Mouse (Mus musculus): ENCODE results near the gene Adh1.

The Adh1 gene

DNA sequence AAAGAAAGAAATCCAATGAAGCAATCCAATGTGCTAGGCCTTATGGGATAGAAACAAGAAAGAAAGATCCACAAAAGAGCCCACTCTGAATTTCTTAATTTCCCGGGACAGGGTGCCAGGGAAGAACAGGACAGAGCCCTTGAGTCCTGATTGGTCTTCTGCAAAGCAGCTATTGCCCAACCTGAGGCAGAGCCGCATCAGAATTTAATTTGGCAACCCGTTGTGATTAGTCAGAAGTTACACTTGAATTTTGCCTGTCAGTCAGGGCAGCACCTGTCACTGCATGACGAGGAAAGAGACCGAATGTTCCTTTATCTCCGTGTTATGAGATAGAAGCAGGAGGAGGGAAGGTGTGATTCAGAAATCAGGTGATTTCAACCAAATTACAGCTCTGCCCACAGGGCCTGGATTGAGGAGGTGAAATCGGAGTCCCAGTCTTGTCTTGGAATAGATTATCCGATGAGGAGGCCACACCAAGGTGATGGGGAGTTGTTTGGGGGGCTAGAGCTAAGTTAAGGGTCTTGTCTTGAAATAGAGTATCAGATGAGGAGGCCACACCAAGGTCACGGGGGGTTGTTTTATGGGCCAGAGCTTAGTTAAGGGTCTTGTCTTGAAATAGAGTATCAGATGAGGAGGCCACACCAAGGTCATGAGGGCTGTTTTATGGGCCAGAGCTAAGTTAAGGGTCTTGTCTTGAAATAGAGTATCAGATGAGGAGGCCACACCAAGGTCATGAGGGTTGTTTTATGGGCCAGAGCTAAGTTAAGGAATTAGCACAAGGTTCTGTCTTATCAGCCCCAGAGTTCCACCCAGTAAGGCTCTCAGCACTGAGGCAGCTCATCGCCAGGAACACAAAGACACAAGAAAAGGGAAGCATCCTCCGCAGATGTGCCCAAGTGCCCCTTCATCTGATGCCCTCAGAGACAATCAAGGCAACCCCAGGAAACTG lies at the start of gene Adh1:
TSS of gene Adh1 (plus strand) at position 271 of the 949 bp plus-strand sequence.
- DNase-seq (ENCODE audit: low spot score in 2 of 2): no peak

GRCm38 (mm10) chr3:138212431-138212951 lies 48.3 kb upstream of the Adh1 start:
- no peak for DNase-seq (ENCODE audit: low spot score in 2 of 2)

- DNase-seq (ENCODE audit: low spot score in 2 of 2): no peak
Observed at GRCm38 (mm10) chr3:138215395-138215989, 45.3 kb upstream of the Adh1 start.

GRCm38 (mm10) chr3:138216091-138216490 lies 44.7 kb upstream of the Adh1 start:
- no peak for DNase-seq (ENCODE audit: low spot score in 2 of 2)

GRCm38 (mm10) chr3:138217631-138218264 lies 43.0 kb upstream of the Adh1 start, which contains the start of gene Adh7:
Adh7 (plus strand) TSS chr3:138217760.
- no peak for DNase-seq (ENCODE audit: low spot score in 2 of 2)

DNA sequence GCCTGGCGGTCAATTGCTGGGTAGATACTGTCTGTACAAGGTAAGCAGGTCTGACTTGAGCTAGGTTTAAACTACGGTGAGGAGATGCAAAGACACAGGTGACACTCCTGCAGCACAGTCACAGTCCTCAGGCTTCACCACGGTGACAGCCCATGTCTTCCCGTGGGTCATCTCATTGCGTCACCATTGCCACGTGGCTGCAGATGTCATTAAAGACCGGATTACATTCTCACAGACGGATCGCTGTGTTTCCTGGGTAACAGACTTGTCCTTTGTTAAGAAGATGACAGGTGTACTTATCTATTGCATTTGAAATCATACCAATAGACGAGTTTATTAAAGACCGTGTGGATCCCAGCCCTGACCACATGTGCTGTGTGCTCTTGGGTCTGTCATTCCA lies 39.7 kb upstream of the Adh1 start:
- DNase-seq (ENCODE audit: low spot score in 2 of 2): no peak

DNA sequence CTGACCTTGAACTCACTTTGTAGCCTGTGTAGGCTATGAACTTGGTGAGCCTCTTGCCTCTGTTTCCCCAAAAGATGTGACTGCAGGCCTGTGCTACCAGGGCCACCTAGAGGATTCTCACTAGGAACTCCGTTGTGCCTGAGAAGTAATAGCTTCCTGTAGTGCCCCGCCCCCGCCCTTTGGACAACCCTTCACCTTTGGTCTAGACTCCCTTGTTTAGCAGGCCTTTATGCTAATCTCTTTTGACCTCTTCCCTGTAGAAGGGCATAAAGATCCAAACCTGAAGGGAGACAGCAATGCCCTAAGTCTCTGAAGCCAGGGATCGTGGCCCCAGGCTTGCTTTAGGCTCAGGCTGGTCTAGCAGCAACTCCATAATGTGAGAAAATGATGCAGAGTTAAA lies 38.3 kb upstream of the Adh1 start:
- no peak for DNase-seq (ENCODE audit: low spot score in 2 of 2)

- DNase-seq (ENCODE audit: low spot score in 2 of 2): peak; percentile 3 to 4
Observed at GRCm38 (mm10) chr3:138222952-138223351, 37.8 kb upstream of the Adh1 start.

DNA sequence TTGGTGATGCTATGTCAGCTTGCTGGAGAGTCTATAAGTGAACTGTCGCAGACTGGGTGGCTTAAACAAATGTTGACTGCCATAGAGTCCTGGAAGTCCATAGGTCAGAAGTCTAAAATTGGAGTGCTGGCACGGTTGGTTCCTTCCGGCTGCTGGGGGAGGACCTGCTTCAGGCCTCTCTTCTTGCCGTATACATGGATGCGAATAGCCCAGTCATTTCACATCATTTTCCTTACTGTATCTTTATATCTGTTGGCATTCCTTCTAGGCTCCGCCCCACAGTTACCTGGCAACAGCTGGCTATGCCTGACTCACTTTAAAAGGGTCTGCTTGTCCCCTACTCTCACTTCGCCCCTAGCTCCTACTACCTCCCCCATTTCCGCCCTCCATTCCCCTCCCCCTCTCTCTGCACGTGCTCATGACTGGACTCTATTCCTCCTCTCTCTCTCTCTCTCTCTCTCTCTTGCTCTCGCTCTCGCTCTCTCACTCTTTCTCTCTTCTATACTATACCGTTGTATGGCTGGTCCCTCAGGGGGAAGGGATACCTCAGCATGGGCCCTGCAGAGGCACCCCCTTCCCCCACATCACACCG lies 36.3 kb upstream of the Adh1 start:
- no peak for DNase-seq (ENCODE audit: low spot score in 2 of 2)

DNA sequence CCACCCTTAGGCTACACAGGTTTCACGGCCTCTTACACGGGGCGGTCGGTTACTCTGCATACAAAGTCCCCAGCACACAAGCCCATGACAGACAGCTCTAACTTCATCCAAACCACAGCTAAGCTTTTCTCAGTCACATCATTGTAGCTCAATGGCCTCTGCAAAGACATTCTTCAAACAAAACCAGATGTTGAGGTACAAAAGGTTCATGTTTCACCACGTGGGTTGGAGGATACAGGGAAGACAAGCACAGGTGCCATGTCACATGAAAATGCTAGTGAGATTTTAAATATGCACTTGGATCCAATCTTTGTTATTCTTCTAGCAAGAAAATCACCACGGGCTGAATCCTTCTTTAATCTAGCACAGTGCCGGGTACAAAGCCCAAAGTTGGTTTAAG lies 35.5 kb upstream of the Adh1 start:
- DNase-seq (ENCODE audit: low spot score in 2 of 2): no peak

DNA sequence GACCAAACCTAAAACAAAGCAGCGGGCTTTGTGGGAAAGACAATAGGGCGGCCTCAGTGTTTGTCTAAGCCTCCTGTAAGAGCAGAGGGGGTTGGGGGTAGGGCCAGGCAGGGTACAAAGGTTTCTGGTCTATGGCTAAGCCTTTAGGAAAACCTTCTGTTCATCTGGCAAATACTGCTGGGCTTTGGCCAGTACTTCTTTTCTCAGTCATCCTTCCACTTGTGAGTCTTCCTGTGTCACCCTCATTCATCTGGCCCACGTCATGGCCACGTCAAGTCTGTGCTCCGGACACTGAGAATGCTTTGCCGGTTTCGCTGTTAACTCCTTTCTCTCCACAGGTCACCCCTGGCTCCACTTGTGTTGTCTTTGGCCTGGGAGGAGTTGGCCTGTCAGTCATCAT lies 34.9 kb upstream of the Adh1 start:
- DNase-seq (ENCODE audit: low spot score in 2 of 2): no peak

- no peak for DNase-seq (ENCODE audit: low spot score in 2 of 2)
Observed at GRCm38 (mm10) chr3:138226476-138226875, 34.3 kb upstream of the Adh1 start.

DNA sequence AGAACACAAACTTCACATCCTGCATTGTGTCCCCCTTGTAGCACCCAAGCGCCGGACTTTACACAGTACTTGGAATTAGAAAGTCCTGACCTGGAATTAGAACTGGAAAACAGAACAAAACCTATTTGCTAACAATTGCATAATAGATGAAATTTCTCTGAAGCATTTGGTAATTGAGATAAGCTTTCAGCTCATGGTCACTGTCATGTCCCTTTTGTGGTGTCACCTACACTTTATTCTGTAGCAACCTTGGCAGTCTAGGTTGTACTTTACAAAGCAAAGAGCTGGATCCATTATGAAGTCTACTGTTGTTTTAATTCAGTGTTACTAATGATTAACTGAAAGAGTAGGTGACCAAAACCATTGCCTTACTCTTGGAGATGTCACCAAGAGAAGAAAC lies 33.7 kb upstream of the Adh1 start:
- DNase-seq (ENCODE audit: low spot score in 2 of 2): no peak

- no peak for DNase-seq (ENCODE audit: low spot score in 2 of 2)
Observed at GRCm38 (mm10) chr3:138227782-138228181, 33.0 kb upstream of the Adh1 start.

DNA sequence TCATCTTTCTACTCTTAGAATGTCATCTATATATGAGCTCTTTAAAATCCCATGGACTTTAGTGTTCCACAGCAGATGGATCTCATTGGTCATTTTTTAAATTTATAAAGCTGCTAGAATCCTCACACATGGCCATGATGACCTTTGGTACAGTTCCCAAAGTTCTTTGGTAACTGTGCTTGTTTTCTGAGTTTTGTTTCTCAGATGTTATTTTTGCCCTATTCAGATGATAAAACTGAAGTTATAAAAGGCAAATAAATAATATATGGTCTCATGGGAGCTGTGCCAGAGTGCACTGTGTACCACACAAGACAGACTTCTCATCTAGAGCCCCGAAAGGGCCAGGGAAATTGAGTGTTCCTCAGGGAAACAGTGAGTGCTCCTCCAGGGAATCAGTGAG lies 31.3 kb upstream of the Adh1 start:
- no peak for DNase-seq (ENCODE audit: low spot score in 2 of 2)

DNA sequence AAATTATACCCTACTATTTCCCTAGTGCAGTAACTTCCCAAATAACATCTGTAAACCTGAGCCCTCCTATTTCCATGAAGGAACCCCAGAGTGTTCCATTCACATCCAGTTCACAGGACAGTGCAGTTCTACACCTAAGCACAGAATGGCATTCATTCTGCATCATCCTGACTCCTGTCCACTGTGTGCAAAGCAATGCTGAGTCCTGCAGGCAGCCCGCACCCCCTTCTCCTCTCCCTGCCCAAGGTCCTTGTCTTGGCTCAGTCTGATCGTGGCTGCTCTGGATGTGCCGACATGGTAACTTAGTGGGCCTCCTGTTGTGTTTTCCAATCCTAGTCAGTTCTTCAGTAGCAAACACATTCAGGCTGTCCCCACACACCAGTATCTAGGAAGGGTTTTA lies 30.5 kb upstream of the Adh1 start:
- no peak for DNase-seq (ENCODE audit: low spot score in 2 of 2)

DNA sequence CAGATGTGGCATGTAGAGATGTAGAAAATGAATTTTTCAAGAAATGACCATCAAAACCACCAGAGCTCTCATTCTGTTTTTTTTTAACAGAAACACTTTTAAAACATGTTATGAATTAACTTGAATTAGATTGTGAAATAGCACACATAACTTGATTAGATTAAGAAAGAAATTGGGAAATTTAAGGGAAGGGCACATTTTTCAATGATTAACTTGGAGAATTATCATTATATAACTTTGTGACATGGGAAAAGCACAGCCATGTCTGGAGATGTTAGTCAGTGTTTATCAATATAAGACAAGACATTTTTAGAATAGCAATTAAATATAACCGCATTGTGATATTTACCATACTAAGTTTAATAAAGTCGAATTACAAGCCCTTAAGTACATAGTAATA lies 29.3 kb upstream of the Adh1 start:
- no peak for DNase-seq (ENCODE audit: low spot score in 2 of 2)

- no peak for DNase-seq (ENCODE audit: low spot score in 2 of 2)
Observed at GRCm38 (mm10) chr3:138236546-138237163, 24.1 kb upstream of the Adh1 start.

- DNase-seq (ENCODE audit: low spot score in 2 of 2): no peak
Observed at GRCm38 (mm10) chr3:138238046-138238445, 22.7 kb upstream of the Adh1 start.

- no peak for DNase-seq (ENCODE audit: low spot score in 2 of 2)
Observed at GRCm38 (mm10) chr3:138239461-138239860, 21.3 kb upstream of the Adh1 start.

DNA sequence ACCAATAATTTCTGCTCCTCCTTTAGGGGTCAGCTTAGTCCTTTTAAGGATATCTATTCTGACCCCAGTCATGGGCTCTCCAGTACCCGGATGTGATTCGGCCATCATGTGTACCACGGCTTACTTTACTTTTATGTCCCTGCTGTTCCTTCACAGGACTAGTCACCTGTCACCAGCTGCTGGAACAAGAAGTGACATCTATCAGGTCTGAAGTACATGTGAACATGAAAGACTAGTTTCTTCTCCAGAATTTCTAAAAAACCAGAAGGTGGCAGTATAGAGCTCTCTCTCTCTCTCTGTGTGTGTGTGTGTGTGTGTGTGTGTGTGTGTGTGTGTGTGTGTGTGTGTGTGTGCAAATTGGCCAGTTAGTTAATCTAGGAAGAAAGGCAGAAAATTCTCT lies 20.4 kb upstream of the Adh1 start:
- DNase-seq (ENCODE audit: low spot score in 2 of 2): no peak

DNA sequence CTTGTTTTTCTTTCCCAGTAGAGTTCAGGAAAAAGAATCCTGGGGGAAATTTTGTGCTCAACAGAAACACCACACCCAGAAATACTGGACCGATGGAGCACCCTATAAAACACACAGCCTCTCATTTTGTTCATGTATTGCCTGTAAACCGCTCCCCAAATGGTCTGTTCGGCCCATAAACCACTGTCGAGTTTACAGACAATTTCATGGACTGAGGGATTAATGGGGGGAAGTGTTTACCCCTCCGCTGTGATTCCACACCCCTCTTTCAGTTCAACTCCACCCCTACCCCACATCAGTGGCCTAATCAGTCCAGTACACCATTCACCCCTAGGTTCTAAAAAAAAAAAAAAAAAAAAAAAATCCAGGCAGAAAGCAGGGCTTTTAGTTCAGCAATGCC lies 19.8 kb upstream of the Adh1 start:
- no peak for DNase-seq (ENCODE audit: low spot score in 2 of 2)
